Mouse (Mus musculus) liver, adult 2 months (tissue): ENCODE data around the gene Aicda.

Source experiments
- CTCF ChIP-seq: fragments of 200-500 bp; IDR thresholded peaks from 2 replicates; pipeline ENCODE4 v1.5.1; 2011; ENCODE audit warnings: low read depth, low read length, control low read depth
- POLR2A ChIP-seq: fragments of 200-500 bp; IDR thresholded peaks from 2 replicates; pipeline ENCODE4 v1.6.1; 2011; ENCODE audit warnings: low read length, control low read depth; ENCODE audit not compliant: insufficient read depth; ENCODE audit errors: extremely low read depth

GRCm38 (mm10) chr6:122598014-122598413 lies 44.4 kb downstream of the Aicda start:
- TF ChIP-seq POLR2A = no peak
- no peak for TF ChIP-seq CTCF
